Mouse (Mus musculus): ENCODE measurements around the gene Pnkd. TPM values are rescaled to one million over a fixed set of nuclear protein-coding genes. Genes with fewer than 3 reads are reported as not detected.

Gene Pnkd
- total RNA-seq, 4 experiments from 2014 or later = 170 to 190 (median 177) TPM

DNA sequence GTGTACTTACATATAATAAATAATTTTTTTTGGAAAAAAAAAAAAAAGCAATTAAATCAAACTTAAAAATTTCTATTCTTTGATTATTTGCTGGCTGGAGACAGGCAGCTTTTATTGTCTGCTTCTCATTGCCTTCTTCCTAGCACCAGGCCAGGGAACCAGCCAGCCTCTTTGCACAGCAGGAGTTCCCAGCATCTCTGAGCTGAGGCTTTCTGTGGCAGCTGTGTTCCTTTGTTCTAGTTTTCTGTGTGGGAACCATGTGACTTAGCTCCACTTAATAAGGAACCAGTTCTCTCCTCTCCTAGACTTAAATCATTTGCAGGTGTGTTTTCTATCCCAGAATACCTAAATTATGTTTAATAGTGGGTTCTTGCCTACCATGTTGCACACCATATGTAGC, 72.8 kb downstream of the Pnkd start:
- DNase-seq (ENCODE audit: low spot score in 2 of 2) = no peak

DNA sequence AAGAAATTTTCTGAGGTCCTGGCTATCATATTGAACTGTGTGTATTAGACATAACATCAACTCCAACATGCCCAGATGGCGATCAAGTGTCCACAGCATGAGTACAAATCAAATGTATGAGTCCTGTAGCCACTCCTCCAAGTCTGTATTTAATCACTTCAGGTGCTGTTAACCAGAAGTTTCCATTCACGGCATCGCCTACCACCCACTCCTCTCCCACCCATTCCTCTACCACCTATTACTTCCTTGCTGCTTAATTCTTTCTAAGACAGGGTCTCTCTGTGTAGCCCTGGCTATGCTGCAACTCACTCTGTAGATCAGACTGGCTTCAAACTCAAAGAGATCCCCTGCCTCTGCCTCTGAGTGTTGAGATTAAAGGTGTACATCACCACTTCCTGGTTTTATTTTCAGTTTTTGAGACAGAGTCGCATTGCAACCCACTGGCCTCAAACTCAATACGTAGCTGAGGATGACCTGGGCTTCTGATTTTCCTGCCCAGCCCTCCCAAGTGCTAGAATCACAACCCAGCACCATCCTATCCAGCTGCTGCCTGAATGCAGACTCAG, 75.3 kb downstream of the Pnkd start:
- DNase-seq (ENCODE audit: low spot score in 2 of 2) = no peak

DNA sequence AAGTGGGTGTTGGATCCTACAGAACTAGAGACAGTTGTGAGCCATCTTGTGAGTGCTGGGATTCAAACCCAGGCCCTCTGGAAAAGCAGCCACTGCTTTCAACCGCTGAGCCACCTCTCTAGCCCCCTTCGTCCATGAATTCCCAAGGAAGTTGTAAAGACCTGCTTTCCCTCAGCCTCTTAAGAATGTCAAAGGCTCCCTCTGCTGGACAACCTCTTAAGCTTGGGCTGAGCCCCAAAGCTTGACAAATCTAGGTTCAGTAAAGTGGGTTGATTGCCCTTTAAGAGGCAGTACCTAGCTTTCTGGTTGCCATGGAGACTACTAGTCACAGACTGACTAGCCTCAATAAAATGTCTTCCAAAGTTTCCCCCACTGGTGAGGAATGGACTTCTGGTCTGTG, 77.1 kb downstream of the Pnkd start, which contains the start of gene Catip:
Gene Catip, plus strand, starts transcription at position 297 of the 400 bp plus-strand sequence.
- DNase-seq (ENCODE audit: low spot score in 2 of 2) = peak; percentile 75 to 81

- no peak for DNase-seq (ENCODE audit: low spot score in 2 of 2)
Observed at GRCm38 (mm10) chr1:74362325-74363229, 77.8 kb downstream of the Pnkd start.

GRCm38 (mm10) chr1:74363437-74363836, 78.7 kb downstream of the Pnkd start:
- DNase-seq (ENCODE audit: low spot score in 2 of 2) = no peak

GRCm38 (mm10) chr1:74364270-74364669, 79.5 kb downstream of the Pnkd start:
- no peak for DNase-seq (ENCODE audit: low spot score in 2 of 2)

DNA sequence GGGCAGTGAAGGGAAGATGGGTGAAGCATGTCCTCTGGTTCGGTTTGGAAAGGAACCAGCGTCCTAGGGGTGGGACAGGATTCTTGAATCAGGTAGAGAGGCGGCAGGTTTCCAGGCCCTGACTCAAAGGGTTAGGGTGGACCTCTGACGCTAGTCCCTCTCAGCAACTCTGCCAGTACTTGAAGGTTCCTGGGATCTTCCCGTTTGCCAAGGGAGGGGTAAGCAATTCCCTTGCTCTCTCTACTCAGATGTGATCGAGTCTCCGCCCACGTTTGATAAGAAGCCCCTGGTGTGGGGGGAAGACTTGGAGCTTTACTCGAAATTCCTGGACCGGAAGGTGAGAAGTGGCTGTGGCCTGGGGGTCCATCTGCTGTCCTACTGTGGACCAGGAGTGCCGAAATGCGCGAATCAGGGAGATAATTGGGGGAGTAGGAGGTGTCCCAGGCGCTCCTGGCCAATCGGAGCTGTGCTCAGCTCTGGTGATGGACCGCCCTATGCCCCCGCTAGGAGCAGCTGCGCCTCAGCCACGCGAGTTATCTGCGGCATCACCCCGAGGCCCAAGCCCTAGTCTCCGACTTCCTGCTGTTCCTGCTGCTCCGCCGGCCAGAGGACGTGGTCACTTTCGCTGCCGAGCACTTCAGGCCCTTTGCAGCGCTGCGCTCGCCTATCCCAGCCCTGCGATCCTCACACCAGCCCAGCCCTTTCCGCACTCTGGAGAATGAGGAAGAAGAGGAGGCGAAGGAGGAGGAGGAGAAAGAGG, 83.3 kb downstream of the Pnkd start:
- no peak for DNase-seq (ENCODE audit: low spot score in 2 of 2)

- no peak for DNase-seq (ENCODE audit: low spot score in 2 of 2)
Observed at GRCm38 (mm10) chr1:74370040-74370439, 85.3 kb downstream of the Pnkd start.

DNA sequence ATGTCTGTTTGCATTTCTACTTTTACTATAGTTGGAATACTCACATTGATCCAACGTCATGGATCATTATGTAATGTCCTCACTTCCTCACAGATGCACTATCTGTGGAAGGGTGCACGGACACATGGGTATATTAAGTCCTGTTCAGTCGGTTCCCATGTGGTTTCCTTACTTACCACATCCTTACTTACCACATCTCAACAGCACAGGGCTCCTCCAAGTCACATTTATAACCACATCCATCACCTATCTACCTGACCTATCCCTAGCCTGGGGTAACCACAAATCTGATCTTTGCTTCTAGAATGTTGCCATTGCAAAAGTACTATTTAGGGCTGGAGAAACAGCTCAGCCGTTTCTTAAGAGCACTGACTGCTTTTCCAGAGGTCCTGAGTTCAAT, 88.6 kb downstream of the Pnkd start:
- no peak for DNase-seq (ENCODE audit: low spot score in 2 of 2)

DNA sequence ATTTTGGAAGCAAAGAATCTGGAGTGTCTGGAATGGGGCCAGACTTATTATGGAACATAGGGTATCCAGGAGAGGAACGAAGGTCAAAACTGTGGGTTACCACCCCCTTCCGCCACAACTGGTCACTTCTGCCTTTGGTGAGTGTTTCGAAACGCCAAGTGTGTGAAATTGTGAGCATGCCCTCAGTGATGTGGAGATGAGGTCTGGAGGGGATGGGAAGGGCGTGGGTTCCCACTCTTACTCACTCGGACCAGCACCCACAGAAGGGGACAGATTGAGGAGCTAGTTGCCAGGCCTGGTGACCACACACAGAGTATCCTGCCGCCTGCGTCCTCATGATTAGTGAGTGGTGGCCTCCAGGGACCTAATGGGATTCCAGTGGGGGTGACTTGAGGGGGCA, 90.2 kb downstream of the Pnkd start, which contains the start of gene Slc11a1:
Gene Slc11a1, plus strand, starts transcription at position 216 of the 400 bp plus-strand sequence.
- DNase-seq (ENCODE audit: low spot score in 2 of 2) = no peak

DNA sequence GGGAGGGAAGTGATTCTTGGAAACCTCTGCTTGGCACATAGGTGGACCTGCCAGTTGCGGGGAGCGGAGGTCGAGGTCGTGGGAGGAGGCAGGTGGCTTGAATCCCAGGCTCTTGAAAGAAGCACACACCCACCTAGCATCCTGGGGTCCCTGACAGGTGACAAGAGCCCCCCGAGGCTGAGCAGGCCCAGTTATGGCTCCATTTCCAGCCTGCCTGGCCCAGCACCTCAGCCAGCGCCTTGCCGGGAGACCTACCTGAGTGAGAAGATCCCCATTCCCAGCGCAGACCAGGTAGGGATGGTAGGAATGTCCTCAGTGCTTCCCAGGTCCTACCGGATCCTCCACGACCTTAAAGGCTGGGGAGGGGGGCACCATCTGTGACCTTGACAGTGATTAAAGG, 90.8 kb downstream of the Pnkd start:
- no peak for DNase-seq (ENCODE audit: low spot score in 2 of 2)

- DNase-seq (ENCODE audit: low spot score in 2 of 2) = no peak
Observed at GRCm38 (mm10) chr1:74376396-74376795, 91.7 kb downstream of the Pnkd start.

DNA sequence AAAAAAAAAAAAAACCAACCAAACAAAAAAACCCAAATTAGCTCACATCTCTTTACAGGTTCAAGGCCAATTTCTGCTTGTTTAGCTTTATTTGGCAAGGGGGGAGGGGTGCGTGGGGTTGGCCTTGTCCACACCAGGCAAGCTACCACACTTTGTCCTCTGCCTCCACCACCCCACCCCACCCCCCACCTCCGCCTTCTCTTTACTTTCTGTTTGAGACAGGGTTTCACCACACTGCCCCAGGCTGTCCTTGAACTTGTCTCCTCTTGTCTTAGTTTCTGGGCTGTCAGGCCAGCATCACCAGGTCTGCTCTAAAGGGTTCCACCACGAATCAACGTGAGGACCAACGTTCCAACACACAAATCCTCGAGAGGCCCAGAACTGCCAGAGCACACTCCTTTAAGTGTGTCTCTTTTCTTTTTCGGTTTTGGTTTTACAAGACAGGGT, 94.4 kb downstream of the Pnkd start:
- no peak for DNase-seq (ENCODE audit: low spot score in 2 of 2)

- no peak for DNase-seq (ENCODE audit: low spot score in 2 of 2)
Observed at GRCm38 (mm10) chr1:74380484-74380883, 95.8 kb downstream of the Pnkd start.

DNA sequence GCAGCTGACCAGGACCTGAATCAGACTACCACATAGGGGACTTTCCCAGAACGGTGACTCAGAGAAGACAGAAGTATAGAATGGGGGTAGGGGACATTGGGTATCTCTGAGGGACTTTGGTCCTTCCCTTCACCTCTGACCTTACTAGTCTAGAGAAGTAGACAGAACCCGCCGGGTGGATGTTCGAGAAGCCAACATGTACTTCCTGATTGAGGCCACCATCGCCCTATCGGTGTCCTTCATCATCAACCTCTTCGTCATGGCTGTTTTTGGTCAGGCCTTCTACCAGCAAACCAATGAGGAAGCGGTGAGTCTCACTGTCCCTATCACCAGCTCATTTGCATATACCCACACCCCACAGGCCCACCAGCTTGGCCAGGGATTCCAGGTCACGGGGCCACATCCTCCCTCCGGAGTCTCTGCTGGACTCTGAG, 96.9 kb downstream of the Pnkd start:
- DNase-seq (ENCODE audit: low spot score in 2 of 2) = no peak

- no peak for DNase-seq (ENCODE audit: low spot score in 2 of 2)
Observed at GRCm38 (mm10) chr1:74383385-74383784, 98.7 kb downstream of the Pnkd start.

DNA sequence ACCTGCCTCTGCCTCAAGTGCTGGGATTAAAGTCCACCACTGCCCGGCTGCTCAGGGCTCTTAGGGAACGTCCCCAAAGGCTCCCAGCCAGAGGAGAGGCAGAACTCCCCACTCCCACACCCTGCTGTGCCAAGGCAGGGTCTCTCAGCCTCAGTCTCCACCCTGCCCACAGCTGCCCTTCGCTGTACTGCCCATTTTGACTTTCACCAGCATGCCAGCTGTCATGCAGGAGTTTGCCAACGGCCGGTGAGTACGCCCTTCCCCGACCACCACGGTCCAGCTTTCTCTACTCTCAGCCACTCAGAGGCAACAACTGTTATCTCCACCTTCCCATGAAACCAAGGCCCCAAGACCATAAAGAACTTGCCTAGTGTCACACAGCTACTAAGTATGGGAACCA, 99.8 kb downstream of the Pnkd start:
- DNase-seq (ENCODE audit: low spot score in 2 of 2) = no peak

DNA sequence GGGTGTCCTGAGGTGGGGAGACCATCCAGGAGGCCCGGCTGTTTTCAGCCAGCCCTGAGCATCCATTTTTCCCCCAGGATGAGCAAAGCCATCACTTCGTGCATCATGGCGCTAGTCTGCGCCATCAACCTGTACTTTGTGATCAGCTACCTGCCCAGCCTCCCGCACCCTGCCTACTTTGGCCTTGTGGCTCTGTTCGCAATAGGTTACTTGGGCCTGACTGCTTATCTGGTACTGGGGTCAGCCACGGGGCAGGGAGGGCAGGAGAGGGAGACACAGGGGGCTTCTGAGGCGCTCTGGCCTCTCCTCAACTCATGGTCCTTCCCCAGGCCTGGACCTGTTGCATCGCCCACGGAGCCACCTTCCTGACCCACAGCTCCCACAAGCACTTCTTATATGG, 100.3 kb downstream of the Pnkd start:
- no peak for DNase-seq (ENCODE audit: low spot score in 2 of 2)

- DNase-seq (ENCODE audit: low spot score in 2 of 2) = no peak
Observed at GRCm38 (mm10) chr1:74385531-74385930, 100.8 kb downstream of the Pnkd start.

GRCm38 (mm10) chr1:74386363-74386713, 101.6 kb downstream of the Pnkd start:
- DNase-seq (ENCODE audit: low spot score in 2 of 2) = no peak

DNA sequence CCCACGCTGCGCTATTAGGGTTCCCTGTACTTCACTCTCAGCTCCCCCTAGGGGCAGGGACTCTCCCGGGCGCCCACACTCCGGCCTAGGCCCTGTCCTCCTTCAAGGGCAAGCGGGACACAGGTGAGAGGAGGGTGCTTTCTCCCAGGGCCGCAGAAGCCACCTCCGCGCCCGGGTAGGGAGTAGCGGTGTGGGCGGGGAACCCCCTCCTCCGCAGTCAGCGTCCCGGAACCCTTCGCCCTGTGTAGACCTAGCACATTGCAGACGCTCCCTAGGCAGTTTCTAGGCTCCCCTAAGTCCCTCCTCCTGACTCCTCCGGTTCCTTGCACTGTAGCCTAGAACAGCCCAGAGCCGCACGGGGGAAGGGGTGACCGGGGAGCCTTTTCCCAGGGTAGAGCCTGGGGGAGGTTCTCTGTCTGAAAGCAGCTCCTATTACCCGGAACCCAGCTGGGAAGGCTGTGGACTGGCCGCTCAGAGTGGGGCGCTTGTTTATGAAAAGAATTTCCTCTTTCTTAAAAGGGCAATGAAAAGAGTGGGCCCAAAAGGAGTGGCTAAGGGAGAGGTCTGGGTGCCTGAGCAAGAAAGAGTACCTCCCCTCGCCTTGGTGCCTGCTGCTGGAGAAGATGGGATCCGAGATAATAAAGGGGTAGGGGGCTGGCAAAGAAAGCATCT, 102.1 kb downstream of the Pnkd start:
- DNase-seq (ENCODE audit: low spot score in 2 of 2) = peak; percentile 91 to 94

Data from layer of hippocampus, adult 8-10 months (tissue).